Mouse (Mus musculus) lung, embryonic 16.5 days (tissue): ENCODE results near the gene Tfam. TPM values are rescaled to one million over a fixed set of nuclear protein-coding genes. Genes with fewer than 3 reads are reported as not detected.

ENCODE experiments used
- ATAC-seq: fragments of 200-750 bp; cut with Nextera tagmentation; 2 replicates; pipeline ENCODE4 v1.8.0; 2017; ENCODE audit warnings: low read depth, mild to moderate bottlenecking, moderate library complexity
- H3K27ac ChIP-seq: fragments of 300-500 bp; sonication (generic); 2 replicates; pipeline ENCODE4 v1.5.1; 2014; ENCODE audit warnings: mild to moderate bottlenecking, control low read depth, low read length
- H3K27me3 ChIP-seq: fragments of 300-500 bp; sonication (generic); 2 replicates; pipeline ENCODE4 v1.6.1; 2014; ENCODE audit warnings: low read depth, low read length, mixed read lengths; ENCODE audit not compliant: control insufficient read depth, insufficient read depth
- H3K36me3 ChIP-seq: fragments of 300-500 bp; sonication (generic); 2 replicates; pipeline ENCODE4 v1.6.1; 2014; ENCODE audit warnings: low read length; ENCODE audit not compliant: control insufficient read depth, insufficient read depth
- H3K4me1 ChIP-seq: fragments of 300-500 bp; sonication (generic); replicated peaks from 2 replicates; pipeline ENCODE4 v1.6.1; 2014; ENCODE audit warnings: low read length, mixed read lengths; ENCODE audit not compliant: control insufficient read depth, insufficient read depth
- H3K4me2 ChIP-seq: fragments of 300-500 bp; sonication (generic); 2 replicates; pipeline ENCODE4 v1.6.1; 2014; ENCODE audit warnings: low read depth, low read length, control low read depth
- H3K4me3 ChIP-seq: fragments of 300-500 bp; sonication (generic); 2 replicates; pipeline ENCODE4 v1.5.1; 2014; ENCODE audit warnings: mild to moderate bottlenecking, low read length, control low read depth
- H3K9ac ChIP-seq: fragments of 300-500 bp; sonication (generic); 2 replicates; pipeline ENCODE4 v1.6.1; 2014; ENCODE audit warnings: low read length, control low read depth
- H3K9me3 ChIP-seq: fragments of 300-500 bp; sonication (generic); 2 replicates; pipeline ENCODE4 v1.6.1; 2016; ENCODE audit warnings: low read length; ENCODE audit not compliant: control insufficient read depth
- WGBS: fragments of 180-500 bp; shearing (Covaris S2); extraction: QIAGEN DNeasy Blood & Tissue Kit; methylation state at CpG from one replicate; pipeline ENCODE4 v1.1.7; 2014; 5-methylcytosine and 5-hydroxymethylcytosine counted together
- polyA plus RNA-seq: library from polyadenylated mRNA; unstranded; fragments of >200 nt; fragmentation: Nextera tagmentation; extraction: Ambion mirVana; gene quantifications from 2 replicates; pipeline ENCODE4 v1.2.1, GENCODE M21; 2015

Gene Tfam
- polyA plus RNA-seq, 1 experiment from 2014 or later, result 65.1 TPM

DNA sequence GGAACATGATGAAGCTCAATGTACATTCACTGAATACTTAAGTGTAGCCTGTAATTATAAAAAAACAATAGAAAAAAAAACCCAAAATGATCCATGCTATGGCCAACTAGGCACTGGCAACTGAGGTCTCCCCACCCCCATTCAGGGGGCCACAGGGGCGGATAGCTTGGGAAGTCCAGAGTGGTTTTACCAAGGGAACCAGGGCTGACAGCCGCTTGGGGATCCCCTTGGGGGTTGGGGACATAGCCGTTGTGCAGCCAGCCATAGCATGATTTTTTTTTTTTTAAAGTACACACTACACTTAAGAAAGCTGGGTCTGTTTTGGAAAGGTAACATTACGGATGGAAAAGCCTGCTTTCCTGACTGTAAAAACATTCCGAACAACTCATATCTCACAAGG lies 20.9 kb upstream of the Tfam start:
- H3K4me2 ChIP-seq, result no peak overlapping the region
- WGBS, result 83% methylated on average over 5 of the region's 5 CpGs
- H3K9me3 ChIP-seq, result no peaks in the 10 kb centered on the region
- H3K9ac ChIP-seq, result no peak overlapping the region
- H3K27ac ChIP-seq, result no peak overlapping the region
- no peak for ATAC-seq
- no peaks in the 10 kb centered on the region for H3K4me1 ChIP-seq
- H3K4me3 ChIP-seq, result no peak overlapping the region
- H3K27me3 ChIP-seq, result no peaks in the 10 kb centered on the region
- peaks cover 13% of the 10 kb centered on the region; the same call in 1 of the 2 replicates for H3K36me3 ChIP-seq

DNA sequence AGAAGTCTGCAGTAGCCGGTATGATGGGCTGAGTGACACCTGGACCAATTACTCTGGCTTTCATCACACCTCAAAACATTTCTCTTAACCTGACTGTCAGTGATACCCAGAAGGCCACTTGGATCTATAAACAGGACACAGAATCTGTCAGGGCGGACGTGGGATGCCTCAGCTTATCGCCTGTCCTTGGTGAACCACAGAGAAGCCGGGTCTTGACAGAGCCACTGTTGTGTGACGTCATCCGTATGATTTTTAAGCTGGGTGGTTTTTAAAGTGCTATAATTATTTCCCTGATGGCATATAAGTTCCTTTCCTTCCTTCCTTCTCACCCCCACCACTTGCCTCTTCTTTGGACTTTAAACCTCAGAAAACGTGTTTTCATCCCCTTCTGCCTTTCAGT lies 20.4 kb upstream of the Tfam start:
- no peaks in the 10 kb centered on the region for H3K4me1 ChIP-seq

DNA sequence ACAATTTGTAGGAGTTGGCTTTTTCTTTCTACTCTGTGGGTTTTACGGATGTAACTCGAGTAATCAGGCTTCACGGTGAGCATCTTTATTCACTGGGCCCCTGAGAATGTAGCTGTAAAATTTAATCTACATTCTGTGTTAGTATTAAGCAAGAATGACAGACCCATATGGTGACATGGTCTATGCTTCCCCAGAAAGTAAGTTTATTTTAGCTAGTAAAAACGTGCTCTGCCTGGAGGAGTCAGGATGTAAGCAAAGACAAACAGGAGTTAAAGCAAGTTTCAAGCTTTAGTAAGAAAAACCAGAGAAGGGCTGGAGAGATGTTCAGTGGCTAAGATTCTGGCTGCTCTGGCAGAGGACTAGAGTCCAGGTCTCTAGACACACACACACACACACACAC lies 15.1 kb upstream of the Tfam start:
- Histone ChIP-seq H3K4me2 (no peak overlapping the region), H3K9ac (no peak overlapping the region), H3K4me3 (no peak overlapping the region), H3K4me1 (no peaks in the 10 kb centered on the region), H3K27ac (no peak overlapping the region), H3K9me3 (no peaks in the 10 kb centered on the region), H3K27me3 (no peaks in the 10 kb centered on the region), H3K36me3 (peaks cover 3% of the 10 kb centered on the region; the same call in 1 of the 2 replicates)
- no peak for ATAC-seq
- 66% methylated on average over 4 of the region's 4 CpGs for WGBS

More for the DNA sequence above, 20.4 kb upstream of the Tfam start:
- 78% methylated on average over 8 of the region's 8 CpGs for WGBS
- no peak overlapping the region for H3K4me3 ChIP-seq
- ATAC-seq, result no peak
- no peak overlapping the region for H3K27ac ChIP-seq
- peaks cover 13% of the 10 kb centered on the region; the same call in 1 of the 2 replicates for H3K36me3 ChIP-seq
- H3K27me3 ChIP-seq, result no peaks in the 10 kb centered on the region
- no peak overlapping the region for H3K9ac ChIP-seq
- H3K9me3 ChIP-seq, result no peaks in the 10 kb centered on the region
- no peak overlapping the region for H3K4me2 ChIP-seq

DNA sequence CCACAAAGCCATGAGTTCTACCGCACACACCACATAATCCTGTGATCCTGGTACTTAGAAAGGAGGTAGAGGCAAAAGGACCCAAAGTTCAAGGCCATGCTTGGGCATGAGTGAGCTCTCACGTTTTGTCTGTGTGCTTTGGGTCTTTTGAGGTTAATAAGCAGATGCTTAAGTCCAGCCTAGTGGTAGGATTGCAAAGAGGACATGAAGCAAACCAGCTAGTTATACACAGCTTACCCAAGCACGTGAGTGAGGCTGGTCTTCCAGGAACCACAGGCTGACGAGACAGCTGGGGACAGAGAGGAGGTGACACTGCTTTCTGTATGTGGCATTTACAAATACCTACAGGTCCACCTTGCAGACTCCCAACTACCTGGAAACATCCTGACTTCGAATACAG lies 14.3 kb upstream of the Tfam start:
- ATAC-seq, result no peak
- no peak overlapping the region for H3K4me2 ChIP-seq
- no peaks in the 10 kb centered on the region for H3K4me1 ChIP-seq
- no peak overlapping the region for H3K27ac ChIP-seq
- H3K27me3 ChIP-seq, result no peaks in the 10 kb centered on the region
- no peak overlapping the region for H3K9ac ChIP-seq
- peaks cover 3% of the 10 kb centered on the region; the same call in 1 of the 2 replicates for H3K36me3 ChIP-seq
- WGBS, result 75% methylated on average over 5 of the region's 5 CpGs
- H3K9me3 ChIP-seq, result no peaks in the 10 kb centered on the region
- no peak overlapping the region for H3K4me3 ChIP-seq

DNA sequence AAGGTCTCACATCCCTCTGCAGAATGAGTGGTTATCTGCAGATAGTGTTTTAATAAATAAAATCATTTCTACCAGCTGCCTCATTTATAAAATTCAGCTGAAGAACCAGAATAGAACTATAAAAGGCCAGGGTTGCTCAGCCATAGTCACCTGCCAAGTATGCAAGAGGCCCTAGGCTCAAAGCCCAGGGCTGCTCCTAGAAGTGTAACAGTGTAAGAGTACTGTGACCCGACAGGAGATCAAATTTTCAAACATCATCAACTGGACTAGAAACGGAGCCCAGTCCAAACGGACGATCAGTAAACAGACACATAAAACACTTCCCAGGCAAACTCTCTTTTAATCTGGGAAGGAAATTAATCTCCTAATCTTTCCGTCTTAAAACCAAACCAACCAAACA lies 13.8 kb upstream of the Tfam start:
- H3K4me2 ChIP-seq, result no peak overlapping the region
- H3K9me3 ChIP-seq, result no peaks in the 10 kb centered on the region
- H3K27me3 ChIP-seq, result no peaks in the 10 kb centered on the region
- H3K9ac ChIP-seq, result no peak overlapping the region
- 61% methylated on average over 5 of the region's 5 CpGs for WGBS
- H3K27ac ChIP-seq, result no peak overlapping the region
- no peak for ATAC-seq
- H3K4me3 ChIP-seq, result no peak overlapping the region
- peaks cover 3% of the 10 kb centered on the region; the same call in 1 of the 2 replicates for H3K36me3 ChIP-seq
- no peaks in the 10 kb centered on the region for H3K4me1 ChIP-seq

DNA sequence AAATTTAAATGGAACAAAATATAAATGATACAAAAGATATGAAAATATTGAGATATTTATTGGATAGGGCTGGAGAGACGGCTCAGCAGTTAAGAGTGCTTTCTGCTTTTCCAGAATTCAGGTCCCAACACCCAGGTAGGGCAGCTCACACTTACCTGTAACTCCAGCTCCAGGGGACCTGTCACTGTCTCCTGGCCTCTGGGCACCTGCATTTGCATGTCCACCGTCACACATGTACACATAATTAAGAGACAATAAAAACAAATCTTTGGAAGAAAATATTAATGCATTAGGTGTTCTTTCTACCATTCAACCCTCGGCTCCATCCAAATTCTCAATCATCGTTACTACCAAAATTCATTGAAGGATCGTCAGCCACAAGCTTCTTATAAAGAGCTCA lies 13.2 kb upstream of the Tfam start:
- no peak overlapping the region for H3K27ac ChIP-seq
- no peaks in the 10 kb centered on the region for H3K4me1 ChIP-seq
- H3K4me3 ChIP-seq, result no peak overlapping the region
- no peak overlapping the region for H3K9ac ChIP-seq
- H3K27me3 ChIP-seq, result no peaks in the 10 kb centered on the region
- no peak for ATAC-seq
- H3K9me3 ChIP-seq, result no peaks in the 10 kb centered on the region
- peaks cover 3% of the 10 kb centered on the region; the same call in 1 of the 2 replicates for H3K36me3 ChIP-seq
- WGBS, result 87% methylated on average over 5 of the region's 5 CpGs
- H3K4me2 ChIP-seq, result no peak overlapping the region

DNA sequence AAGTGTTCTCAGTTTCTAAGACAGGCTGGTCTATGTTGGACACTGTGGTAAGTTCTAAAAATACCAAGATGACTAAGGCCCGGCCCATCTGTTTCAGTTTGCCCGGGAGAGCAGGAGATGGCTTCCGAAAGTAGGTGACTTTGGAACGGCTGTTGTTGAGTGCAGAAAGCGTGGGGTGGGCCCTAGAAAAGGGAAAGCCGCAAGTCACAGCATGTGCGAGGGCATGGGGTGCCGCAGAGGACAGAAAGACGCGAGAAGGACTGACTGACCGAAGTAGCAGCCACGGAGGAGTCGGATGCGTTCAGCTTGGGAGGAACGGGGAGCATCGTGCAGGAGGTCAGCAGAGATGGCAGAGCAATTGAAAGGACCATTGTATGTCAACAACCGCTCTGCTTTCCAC lies 12.4 kb upstream of the Tfam start:
- no peak overlapping the region for H3K4me2 ChIP-seq
- peaks cover 3% of the 10 kb centered on the region; the same call in 1 of the 2 replicates for H3K36me3 ChIP-seq
- WGBS, result 77% methylated on average over 17 of the region's 17 CpGs
- H3K4me1 ChIP-seq, result no peaks in the 10 kb centered on the region
- no peaks in the 10 kb centered on the region for H3K27me3 ChIP-seq
- H3K9me3 ChIP-seq, result no peaks in the 10 kb centered on the region
- H3K4me3 ChIP-seq, result no peak overlapping the region
- H3K27ac ChIP-seq, result no peak overlapping the region
- ATAC-seq, result no peak
- H3K9ac ChIP-seq, result no peak overlapping the region

DNA sequence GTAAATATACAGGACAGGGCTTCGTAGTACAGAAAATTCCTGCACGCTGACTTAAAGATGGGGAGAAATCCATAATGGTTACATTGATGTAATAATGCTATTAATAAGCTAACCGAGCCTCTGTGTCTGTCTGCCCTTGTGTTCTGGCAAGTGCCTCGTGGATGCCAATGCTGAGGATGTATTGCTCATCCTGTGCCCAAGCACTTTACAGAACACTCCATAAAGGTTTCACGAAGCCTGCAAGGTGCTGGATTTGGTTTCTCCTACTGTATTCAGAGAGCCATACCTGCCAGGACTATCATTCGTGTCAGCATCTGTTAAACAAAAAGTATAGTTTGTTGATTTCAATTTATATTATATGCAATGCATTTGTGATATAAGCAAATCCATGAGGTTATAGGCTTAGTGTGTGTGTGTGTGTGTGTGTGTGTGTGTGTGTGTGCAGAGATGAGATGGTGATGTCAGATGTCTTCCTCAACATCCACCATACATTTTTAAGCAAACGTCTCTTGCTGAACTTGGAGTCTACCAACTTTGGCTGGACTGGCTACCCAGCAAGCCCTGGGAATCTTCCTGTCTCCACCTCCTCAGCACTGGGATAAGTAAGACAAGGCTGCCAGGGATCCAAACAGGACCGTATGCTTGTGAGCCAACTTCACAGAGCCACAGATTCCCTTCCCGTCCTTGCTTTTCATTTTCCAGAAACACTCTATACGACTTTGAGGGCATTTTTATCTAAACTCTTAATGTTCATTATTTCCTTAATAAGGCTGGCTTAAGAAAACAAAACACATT lies 11.2 kb upstream of the Tfam start:
- Histone ChIP-seq H3K4me3 (no peak overlapping the region), H3K4me1 (no peaks in the 10 kb centered on the region), H3K27ac (no peak overlapping the region), H3K9ac (no peak overlapping the region), H3K9me3 (no peaks in the 10 kb centered on the region), H3K27me3 (no peaks in the 10 kb centered on the region), H3K4me2 (no peak overlapping the region), H3K36me3 (no peaks in the 10 kb centered on the region; the same call in 1 of the 2 replicates)
- 71% methylated on average over 10 of the region's 10 CpGs for WGBS
- no peak for ATAC-seq

DNA sequence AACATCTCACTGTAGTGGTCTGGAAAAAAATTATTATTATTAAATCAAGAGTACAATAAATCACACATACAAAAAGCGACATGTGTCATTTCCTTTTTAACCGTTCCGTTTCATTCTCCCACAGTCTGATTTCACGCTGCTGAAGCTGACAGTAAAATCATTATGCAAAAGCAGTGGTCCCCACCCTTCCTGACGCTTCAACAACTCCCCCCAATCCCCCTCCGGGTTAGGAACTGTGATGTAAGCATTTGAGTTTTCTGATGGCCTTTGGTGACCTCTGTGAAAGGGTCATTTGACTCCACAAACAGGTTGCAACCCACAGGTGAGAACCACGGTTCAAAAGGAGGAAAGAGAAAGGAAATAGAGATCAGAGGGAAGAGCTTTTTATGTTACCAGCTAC lies 8.9 kb upstream of the Tfam start:
- no peak overlapping the region for H3K9ac ChIP-seq
- H3K27me3 ChIP-seq, result no peaks in the 10 kb centered on the region
- no peak overlapping the region for H3K27ac ChIP-seq
- 37% methylated on average over 7 of the region's 7 CpGs for WGBS
- no peak for ATAC-seq
- no peaks in the 10 kb centered on the region for H3K36me3 ChIP-seq
- no peaks in the 10 kb centered on the region for H3K4me1 ChIP-seq
- no peak overlapping the region for H3K4me2 ChIP-seq
- no peak overlapping the region for H3K4me3 ChIP-seq
- no peaks in the 10 kb centered on the region for H3K9me3 ChIP-seq
